Mouse (Mus musculus): ENCODE measurements around the gene Dera.

The Dera gene

DNA sequence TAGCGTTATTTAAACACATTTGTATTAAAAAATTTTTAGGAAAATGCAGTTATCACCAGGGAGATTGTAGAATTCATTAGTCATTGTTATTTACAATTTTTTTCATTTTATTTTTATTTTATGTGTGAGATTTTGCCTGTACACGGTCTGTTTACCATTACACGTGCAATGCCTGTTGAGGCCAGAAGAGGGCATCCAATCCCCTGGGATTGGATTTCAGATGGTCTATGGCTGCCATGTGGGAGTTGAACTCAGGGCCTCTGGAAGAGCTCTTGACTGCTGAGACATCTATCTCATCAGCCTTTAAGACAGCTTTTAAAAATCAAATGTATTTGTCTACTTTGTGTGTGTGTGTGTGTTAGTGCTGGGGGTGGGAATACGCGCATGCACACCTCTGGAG lies 2.0 kb downstream of the Dera start:
- ATAC-seq (ENCODE audit: insufficient number of reproducible peaks, low FRiP score, low TSS enrichment): no peak

DNA sequence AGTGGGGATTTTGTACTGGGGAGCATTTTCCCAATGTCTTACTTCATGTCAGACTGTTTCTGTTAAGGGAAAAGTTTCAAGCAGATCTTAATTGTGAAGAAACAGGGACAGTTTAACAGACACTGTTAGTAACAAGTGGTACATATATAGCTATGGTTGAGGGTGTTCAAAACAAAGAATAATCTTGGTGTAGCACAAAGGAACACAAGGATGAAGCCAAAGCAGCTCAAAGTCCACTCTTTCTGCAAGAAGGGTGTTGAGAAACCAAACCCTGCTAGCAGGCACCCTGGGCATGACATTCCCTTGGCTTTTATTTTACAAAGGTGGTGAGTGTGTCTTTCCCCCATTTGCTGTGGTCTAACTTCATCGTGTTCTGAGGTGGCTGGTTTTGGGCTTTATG lies 3.5 kb downstream of the Dera start:
- no peak for ATAC-seq (ENCODE audit: insufficient number of reproducible peaks, low FRiP score, low TSS enrichment)

DNA sequence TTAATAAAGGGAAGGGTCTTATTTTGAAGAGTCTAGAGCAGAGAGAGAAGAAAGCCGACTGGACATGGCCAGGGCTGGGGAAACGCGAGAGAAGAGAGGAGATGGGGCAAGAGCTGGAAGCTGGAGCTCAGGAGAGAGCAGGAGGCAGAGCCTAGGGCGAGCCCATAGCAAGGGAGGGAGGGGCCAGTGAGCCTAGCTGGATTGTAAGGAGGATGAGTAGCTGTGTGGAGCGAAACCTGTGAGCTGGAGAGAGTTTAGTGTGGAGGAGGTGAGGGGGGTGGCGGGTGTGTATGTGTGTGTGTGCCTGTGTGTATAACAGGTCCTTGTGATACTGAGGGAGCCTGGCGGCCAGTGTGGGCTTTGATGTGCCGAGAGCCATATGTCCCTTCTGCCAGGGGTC lies 5.3 kb downstream of the Dera start:
- no peak for ATAC-seq (ENCODE audit: insufficient number of reproducible peaks, low FRiP score, low TSS enrichment)

DNA sequence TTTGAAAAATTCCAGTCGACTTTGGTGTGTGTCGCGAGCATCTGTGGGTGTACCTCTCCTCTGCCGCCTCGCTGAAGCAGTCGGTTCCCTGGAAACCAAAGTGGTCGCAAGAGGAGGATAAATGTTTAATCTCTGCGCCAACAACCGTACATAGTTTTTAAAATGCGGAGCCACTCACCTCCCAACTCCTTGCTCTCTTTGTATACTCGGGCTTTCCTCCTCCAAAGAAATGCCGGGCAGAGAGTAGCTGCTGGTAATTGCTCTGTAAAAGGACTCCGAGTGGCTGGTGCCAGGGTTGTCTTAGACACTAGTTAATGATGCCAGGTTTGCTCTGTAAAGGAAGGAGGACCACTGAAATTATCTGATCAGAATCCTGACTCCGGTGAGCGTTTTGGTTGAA lies 6.6 kb downstream of the Dera start:
- no peak for ATAC-seq (ENCODE audit: insufficient number of reproducible peaks, low FRiP score, low TSS enrichment)

DNA sequence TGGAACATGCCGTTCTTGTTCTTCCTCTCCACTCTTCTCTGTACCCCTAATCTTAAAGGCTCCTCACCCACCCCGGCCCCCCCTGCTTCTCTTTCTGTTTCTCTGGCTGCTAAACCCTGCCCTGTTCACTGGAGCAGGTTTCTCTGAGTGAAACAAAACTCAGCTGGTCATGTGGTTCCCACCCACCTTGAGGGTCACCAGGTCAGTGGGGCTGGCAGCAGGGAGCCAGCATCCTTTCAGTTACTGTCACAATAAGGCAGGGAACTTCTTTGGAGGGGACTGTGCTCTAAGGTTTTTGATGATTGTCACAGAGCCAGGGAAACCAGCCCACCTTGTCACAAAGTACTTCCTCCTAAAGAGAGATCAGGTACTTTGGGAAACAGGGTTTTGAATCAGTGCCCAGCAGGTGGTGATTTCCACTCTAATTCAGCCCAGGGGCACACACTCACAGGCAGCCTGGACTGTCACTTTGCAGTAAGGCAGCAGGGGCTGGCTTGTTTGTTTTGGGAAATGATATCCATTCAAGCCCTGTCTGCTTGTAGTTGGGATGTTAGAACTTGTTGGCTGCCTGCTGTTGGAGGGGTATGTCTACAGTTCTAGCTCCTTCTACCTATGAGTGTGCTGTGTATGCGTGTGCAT lies 10.3 kb downstream of the Dera start:
- ATAC-seq (ENCODE audit: insufficient number of reproducible peaks, low FRiP score, low TSS enrichment): no peak

DNA sequence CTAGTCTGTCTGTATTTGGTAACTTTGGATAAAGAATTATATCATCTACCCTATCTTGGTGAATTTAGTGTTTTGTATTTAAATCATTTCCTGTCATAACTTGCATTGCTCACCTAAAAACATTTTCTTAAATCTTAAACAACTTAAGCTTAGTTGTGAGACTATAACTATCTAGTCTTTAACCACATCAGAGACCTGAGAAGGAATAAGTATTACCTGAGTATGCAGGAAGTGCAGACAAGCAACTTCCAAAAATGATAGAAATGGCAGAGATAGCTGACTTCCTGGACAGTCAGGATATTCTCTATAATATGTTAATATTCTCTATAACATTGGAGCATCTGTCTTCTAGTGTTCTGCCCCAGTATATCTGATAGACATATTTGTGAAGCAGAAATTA lies 11.8 kb downstream of the Dera start:
- no peak for ATAC-seq (ENCODE audit: insufficient number of reproducible peaks, low FRiP score, low TSS enrichment)

DNA sequence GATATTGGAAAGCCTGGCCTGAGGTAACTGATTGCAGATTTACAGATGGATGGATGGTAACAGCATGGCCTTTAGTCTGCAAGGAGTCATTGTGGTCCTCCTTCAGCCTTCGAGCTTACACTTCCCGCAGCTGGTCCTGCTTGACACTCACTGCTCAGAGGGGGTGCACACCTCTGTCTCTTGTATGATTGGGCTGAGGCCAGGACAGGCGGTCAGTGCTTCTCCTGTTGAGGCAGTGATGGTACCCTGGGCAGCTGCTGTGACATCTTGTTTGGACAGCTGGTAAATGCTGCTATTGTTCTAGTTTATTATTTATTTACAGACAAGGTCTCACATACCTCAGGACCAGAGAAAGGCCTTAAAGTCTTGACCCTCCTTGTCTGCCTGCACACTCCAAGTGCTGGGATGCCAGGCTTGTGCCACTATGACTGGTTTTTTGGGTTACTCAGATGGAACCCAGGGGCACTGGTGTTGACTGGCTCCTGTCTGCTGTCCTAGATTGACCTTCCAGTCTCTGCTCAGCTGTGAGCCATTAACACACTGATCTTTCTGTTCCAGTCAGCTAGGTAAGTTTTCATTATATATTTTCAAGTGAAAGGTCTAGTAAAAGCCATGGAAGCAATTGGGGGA lies 17.4 kb downstream of the Dera start:
- no peak for ATAC-seq (ENCODE audit: insufficient number of reproducible peaks, low FRiP score, low TSS enrichment)

DNA sequence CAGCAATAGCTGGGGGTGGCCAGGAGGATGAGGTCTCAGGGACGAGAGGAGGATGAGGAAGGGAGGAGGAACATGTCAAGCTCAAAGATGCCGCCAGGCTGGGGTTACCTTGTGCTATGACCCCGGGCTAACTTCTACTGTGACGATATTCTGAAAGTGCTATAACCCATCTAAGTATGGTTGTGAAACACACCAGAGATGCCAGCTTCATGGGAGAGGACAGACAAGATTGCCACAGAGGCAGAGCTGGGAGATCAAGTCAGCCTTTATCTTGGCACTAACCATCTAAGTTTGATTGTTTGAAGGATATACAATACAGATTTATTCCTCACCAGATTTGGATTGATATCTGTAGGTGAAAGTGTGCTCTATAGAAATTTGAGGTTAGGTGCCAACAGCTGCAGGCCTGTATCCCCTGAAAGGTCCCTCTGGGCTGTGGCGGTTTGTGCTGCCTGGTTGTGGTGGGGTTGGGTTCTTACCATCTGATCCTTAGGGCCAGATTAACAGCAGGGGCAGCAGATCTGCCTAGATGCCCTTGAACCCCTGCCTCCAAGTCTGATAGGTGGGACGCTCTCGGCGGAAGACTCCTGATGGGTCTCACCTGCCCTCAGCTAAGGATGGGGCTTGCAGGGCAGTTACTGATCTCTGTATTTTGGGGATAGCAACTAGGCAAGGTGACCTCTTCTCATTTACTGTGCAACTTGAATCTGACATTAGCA lies 18.7 kb downstream of the Dera start:
- no peak for ATAC-seq (ENCODE audit: insufficient number of reproducible peaks, low FRiP score, low TSS enrichment)

DNA sequence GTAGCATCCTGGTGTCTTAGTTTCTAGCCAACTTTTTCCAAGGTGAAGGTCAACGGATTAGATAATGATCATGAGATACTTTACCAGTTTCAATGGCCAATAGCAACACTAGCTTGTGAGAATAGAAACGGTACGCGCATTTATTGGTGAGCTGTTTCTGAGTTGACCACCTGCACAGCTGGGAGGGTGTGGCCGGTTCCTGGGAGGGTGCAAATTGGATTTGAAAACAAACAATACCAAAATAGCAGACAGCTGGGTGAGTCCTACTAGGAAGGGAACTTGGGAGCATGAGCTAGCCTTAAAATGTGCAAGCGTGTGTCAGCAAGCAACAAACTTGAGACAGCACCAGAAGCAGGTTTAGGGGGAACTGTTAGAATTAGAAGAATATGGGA lies 19.3 kb downstream of the Dera start:
- ATAC-seq (ENCODE audit: insufficient number of reproducible peaks, low FRiP score, low TSS enrichment): no peak

DNA sequence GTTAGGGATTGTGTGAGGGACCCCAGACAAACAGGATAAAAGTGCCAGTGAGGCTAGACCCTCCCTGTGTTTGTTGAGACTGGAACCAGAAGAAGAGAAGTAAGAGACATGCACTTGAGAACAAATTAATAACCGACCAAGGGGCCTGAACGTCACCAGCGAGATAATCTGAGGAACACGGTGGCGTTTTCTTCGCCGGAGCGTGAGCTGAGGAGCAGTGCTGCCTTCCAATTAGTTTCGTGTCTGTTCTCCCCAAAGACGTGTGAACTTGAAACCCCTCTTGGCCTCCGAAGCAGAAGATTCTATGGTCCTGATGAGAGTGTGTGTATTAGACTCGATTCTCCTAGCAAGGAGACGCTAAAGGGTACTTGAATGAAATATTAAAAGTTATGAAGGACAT lies 19.8 kb downstream of the Dera start:
- no peak for ATAC-seq (ENCODE audit: insufficient number of reproducible peaks, low FRiP score, low TSS enrichment)

DNA sequence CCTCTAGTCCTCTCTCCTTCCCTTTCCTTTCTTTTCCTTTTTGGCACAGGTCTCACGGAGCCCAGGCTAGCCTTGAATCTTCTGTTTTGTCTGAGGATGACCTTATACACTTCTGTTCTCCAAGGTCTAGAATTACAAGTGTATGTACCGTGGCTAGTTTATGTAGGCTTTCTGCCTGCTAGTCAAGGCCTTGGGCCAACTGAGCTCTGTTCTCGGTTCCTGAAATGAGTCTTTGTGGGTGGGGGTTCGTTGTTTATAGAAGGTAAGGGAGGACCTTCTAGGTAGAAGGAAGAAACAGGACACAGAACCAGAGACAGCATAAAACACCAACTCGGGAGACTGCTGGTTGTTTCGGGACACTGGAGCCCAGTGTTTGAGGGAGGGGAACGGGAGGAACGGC lies 20.8 kb downstream of the Dera start:
- no peak for ATAC-seq (ENCODE audit: insufficient number of reproducible peaks, low FRiP score, low TSS enrichment)

DNA sequence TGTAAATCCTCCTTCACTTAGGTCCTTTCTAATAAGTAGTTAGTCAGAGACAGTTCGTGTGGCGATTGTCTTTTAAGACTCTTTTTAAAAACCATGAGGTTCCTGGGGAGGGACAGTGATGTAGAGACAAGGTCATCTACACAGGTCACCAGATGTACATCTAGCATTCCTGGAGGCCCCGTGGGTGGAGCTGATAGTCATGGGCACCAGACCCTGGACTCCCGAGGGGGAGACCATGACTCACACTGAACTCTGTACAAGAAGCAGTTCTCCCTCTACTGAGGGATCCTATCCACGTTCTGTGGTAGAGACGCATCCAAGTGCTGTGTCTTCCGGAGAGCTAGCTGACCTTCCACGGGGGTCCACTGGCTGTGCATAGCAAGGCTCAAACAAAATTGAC lies 22.6 kb downstream of the Dera start:
- ATAC-seq (ENCODE audit: insufficient number of reproducible peaks, low FRiP score, low TSS enrichment): no peak

DNA sequence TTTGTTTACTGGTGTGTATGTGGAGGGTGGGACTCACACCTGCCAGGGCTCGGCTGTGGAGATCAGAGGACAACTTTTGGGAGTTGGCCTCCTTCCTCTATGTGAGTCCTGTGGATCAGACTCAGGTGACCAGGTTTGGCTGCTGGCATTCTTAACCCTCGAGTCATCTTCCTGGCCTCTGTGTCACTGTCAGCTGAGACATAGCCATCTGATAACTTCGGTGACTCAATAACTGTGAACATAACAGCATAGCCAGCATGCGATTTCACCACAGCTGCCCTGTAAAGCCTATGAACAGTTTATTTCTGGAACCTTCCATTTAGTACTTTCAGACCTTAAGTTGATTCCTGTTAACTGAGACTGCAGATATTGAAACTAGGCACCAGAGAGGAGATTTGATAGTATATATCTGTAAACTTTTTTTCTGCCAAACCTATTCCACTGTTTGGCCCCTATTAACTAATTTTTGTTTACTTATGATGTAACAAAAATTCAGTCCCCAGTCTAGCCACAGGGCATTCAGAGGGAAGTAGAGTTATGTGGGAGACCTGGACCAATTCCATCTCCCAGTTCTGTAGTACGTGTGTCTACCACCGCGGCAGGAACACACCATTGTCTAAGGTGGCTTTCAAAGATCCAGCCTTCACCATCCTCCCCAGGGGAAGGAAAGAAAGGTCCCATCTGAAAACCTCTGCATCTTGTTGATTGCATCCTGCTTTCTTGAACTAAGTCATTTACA lies 29.7 kb downstream of the Dera start:
- ATAC-seq (ENCODE audit: insufficient number of reproducible peaks, low FRiP score, low TSS enrichment): no peak

DNA sequence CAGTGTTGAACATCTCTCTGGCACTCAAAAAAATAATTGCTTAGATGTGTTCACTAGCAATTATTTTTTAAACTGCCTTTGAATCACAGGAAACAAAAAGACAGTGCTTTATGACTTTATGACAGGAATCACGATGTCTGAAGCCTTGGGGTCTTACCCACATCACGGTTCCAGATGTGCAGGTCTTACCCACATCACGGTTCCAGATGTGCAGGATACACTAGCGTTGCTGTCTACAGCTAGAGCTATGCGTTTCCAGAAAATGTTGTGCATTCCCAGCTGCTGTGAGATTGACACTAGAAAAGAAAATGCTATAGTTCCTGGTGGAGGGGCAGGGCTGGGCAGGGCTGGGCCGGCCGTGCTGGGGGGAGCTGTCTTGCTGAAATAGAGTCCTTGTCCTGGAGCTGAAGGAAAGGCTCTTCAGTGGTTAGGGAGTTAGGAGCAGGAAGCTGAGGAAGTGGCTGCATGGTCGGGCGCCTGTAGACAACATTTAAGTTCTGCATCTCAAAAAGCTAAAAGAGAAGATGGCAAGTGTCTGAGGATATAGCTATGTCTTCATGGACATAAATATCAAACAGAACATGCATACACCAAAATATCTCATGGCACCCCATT lies 34.7 kb downstream of the Dera start:
- no peak for ATAC-seq (ENCODE audit: insufficient number of reproducible peaks, low FRiP score, low TSS enrichment)

DNA sequence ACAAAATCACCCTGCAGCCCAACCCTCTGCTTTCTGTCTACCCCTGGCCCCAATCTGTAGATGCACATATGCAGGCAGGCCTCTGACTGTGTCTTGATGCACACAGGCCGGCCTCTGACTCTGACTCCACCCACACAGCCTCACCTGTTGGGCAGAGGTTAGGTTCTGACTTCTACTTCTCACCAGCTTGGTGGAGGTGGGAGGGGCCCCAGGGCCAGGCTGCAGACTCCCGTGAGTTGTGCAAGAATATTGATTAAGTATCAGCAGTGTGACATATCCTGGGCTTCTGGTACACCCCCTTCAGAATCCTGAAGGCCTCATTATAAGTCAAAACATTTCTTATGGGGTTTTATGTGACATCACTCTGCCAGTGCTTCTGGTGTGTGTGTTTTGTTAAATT lies 35.3 kb downstream of the Dera start:
- ATAC-seq (ENCODE audit: insufficient number of reproducible peaks, low FRiP score, low TSS enrichment): no peak

DNA sequence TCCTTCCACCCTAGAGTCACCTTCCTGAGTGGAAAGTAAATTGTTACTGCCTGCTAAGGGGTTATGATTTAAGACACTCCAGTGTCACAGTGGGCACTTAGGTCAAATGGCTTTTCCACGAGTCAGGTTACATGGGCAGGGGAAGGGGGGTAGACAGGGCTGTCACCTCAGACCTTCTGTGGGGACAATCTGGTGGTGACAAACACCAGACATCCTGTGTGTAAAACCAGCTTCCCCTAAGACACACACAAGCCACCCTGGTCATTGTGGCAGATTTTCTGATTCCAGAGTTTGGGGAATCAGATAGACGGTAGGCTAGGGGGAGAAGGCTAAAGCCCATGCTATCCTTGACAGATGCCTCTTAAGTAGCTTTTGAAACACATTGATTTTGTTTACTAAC lies 41.1 kb downstream of the Dera start:
- no peak for ATAC-seq (ENCODE audit: insufficient number of reproducible peaks, low FRiP score, low TSS enrichment)

DNA sequence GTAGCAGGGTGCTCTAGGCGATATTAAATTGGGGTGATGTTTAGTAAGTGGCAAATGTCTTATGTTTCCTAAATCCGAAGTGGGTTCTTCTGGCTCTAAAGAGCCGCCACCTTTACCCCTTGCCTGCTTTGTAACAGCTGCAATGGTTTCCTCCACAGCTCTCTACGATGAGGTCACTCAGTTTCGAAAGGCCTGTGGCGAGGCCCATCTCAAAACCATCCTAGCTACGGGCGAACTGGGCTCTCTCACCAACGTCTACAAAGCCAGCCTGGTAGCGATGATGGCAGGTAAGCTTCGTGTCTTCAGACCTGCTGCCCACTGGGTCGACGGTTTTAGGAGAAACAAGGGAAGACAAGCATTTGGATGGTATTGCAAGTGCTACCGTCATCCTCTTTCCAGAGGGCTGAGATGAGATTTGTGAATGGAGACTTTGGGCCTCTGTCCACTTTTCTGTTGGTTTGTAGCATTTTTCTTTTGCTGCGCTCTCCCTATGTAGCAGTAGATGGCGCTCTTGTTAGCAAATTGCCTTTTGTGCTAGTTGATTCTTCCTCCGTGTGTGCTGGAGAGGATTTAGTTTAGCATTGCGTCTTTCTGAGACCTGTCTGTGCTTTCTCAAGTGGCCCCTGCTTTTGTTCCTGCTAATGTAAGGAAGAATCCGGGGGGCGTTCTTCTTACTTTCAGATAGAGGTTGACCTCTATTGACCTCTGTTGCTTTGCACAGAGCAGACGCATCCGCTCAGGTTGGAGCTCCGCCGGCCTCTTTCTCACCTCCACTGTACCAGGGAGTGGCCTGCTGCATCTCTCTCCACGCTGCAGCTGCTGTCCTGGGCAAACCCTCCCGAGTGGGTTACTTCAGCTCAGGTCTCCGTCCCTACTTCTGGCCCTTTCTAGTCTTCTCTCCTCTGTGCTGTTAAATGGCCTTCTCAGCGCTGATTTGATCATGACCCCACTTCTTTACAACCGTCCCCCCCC lies 42.5 kb downstream of the Dera start:
- ATAC-seq (ENCODE audit: insufficient number of reproducible peaks, low FRiP score, low TSS enrichment): no peak

DNA sequence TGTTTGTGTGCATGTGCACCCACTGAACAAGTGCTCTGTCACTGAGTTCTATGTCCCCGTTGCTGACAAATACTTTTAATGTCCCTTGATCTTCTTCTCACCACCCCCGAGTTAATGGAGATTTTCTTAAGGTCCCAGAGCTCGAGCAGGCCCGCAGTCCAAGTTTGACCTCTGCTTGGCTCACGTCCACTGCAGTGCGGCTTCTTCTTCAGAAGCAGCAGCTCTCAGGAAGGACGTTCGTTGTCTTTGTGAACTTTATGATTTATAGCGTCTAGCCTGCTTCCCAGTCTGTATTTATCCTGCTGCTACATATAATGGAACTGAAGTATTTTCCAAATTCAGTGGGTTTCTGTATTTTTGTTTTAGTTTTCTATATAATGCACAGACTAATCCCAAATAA lies 44.9 kb downstream of the Dera start:
- ATAC-seq (ENCODE audit: insufficient number of reproducible peaks, low FRiP score, low TSS enrichment): no peak

DNA sequence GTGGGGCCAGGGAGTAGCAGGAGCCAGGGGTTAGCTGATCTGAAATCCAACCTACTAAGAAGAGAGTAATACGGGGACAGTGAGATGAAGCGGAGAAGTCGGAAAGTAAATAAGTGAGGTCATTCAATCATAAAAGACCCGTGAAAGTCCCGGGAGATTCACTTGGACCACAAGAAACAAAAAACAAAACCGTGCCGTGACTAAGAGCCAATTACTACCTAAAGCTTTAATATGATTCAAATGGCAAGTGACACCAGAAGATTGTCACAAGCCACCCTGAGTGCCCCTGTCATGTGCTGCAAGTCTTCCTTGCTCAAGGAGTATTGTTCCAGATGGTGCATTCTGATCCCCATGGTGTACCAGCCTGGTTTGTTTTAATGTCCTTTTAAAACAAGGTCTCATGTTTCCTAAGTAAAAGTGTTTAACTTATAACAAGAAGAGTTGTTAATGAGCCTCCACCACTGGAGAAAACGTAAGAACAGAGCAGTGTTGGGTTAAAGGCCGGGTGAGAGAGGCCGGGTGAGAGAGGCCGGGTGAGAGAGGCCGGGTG lies 49.2 kb downstream of the Dera start:
- no peak for ATAC-seq (ENCODE audit: insufficient number of reproducible peaks, low FRiP score, low TSS enrichment)

DNA sequence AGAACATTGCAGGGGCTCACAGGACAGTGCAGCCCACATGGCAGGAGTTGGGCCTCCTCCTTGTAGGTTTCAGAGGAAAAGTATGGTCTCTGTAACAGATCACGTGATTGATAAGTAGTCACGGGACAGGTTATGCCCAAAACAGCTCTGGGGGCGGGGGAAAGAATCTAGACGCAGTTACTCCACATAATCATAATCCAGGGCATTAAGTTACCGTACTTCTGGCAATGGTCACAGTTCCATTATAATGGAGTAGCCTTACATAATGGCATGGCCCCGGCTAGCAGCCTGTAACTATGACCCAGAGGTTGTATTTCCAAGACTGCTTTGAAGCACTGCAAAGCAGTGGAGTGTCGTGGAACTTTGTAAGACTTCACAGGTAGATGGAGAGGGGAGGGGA lies 49.8 kb downstream of the Dera start:
- no peak for ATAC-seq (ENCODE audit: insufficient number of reproducible peaks, low FRiP score, low TSS enrichment)

All from cerebellum, adult (tissue).